Mouse (Mus musculus) naive thymus-derived CD4-positive, alpha-beta T cell, adult 2 months (primary cell): ENCODE data around the gene Ube2t.

ENCODE experiments used
- DNase-seq: peaks from one replicate; pipeline ENCODE4 v3.0.0-alpha.2; 2011; ENCODE audit warnings: low read depth

The Ube2t gene

GRCm38 (mm10) chr1:134962053-134962803 lies at the start of gene Ube2t:
TSS of gene Ube2t (plus strand) at chr1:134962565.
- peak; percentile 96 for DNase-seq

- DNase-seq: no peak
These were observed 48.8 kb upstream of the Ube2t start for GRCm38 (mm10) chr1:134913535-134913934.

DNA sequence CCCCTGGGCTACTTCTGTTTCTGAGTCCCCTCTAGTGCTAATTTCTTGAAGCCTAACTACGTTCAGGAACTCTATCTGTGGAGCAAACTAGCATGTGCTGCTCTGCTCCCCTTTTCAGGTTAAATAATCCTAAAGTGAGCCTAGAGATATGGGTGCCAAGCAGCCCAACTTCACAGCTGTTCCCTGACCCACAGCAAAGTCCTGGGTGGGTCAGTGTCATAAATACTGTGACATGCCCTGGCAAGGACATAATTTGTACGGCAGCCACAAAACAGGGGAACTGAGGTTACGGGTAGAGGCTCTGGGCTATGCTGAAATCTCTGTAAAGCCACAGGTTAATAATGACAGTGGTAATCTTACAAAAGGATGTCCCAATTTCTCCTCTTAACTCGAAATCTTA lies 46.9 kb upstream of the Ube2t start:
- no peak for DNase-seq

GRCm38 (mm10) chr1:134919010-134919409 lies 43.4 kb upstream of the Ube2t start:
- DNase-seq: no peak

GRCm38 (mm10) chr1:134932431-134932830 lies 29.9 kb upstream of the Ube2t start:
- no peak for DNase-seq

DNA sequence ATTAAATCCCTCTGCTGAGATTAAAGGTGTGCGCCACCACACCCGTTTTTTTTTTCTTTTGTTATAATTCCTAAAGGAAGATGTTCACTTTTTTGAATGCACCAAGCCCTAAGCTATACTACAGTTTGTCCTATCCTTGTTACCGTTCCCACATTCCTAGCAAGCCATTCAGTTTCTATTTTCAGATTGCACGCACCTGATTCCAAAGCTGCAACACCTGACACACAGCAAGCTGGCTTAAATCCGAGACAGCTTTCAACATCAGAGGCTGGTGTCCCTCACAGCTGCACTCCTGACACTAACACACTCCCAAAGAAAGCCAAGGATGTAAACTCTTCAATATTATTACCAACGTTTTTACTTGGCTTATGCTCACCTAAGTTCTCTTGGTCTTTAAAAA lies 26.0 kb upstream of the Ube2t start:
- DNase-seq: no peak

DNA sequence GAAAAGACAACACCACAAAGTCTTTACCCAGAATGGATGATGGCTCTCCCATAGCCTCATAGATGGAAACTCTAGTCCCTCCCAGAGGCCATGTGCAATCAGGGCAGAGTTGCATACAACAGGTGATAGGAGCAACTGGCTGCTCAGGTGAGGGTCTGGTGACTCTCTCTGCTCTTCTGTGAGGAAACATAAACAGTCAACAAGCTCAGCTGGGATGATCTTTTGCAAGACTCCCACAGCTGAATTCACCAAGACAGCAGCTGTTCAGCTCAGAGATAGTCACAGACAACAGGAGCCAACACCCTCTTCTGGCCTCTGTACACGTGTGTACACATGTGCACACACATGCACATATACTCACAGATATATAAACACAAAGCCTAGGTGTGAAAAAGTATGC lies 24.1 kb upstream of the Ube2t start:
- no peak for DNase-seq

GRCm38 (mm10) chr1:134940863-134941262 lies 21.5 kb upstream of the Ube2t start:
- DNase-seq: no peak

DNA sequence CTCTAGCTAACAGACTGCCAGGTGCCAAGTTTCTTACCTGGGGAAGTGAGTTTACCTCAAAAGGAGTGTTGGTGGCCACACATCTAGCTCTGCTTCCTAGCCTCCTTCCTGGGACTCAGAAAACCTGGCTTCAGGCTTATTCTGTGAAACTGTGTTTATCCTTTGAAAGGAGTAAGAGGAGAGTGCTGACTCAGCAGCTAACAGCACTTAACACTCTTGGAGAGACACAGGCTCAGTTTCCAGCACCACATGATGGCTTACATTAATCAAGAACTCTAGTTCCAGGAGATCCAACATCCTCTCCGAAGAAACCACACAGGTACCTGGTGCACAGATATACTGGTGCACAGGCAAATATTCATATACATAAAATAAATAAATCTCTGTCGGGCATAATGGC lies 19.5 kb upstream of the Ube2t start:
- no peak for DNase-seq

- DNase-seq: no peak
These were observed 14.8 kb upstream of the Ube2t start for GRCm38 (mm10) chr1:134947590-134947989.

DNA sequence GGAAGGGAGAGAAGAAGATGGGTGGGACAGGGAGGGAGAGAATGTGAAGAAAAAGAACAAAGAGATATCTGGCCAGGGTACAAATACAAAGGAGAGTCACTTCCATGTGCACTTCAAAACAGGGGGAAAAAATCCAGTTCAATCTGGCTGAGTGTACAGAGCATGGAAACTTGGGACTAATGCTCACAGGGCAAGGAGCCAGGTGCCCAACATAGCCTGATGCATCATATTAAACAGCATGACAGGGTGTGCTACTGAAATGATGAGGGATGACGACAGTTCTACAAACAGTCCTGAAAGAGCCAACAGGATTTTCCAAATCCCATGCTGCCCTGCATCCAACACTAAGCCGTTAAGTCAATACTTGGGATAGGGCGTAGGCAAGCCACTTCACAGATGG lies 12.4 kb upstream of the Ube2t start:
- no peak for DNase-seq

DNA sequence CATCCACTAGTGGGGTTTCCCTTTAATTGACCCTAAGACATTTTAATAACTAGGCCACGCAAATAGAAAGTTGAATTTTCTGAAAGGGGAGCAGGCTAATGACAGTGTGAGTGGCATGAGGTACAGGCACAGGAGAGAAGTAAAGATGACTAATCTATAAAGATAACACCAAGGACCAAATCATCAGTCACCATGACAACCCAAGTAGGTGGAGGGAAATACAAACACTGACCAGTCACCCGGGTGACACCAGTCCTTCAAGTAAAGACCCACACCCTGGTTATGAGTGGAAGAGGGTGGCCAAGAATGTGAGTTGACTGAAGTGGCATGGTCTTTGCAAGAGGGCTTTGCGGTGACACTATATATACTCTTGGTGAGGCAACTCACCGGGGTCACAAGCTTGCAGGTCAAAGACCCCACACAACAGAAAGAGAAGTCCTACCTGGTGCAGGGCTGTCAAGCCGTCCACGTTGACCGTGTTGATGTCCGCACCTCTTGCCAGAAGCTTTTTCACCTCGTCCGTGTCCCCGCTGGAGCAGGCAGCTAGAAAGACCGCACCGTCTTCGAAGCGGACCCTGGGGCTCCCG lies 7.2 kb upstream of the Ube2t start:
- peak; percentile 15 for DNase-seq

DNA sequence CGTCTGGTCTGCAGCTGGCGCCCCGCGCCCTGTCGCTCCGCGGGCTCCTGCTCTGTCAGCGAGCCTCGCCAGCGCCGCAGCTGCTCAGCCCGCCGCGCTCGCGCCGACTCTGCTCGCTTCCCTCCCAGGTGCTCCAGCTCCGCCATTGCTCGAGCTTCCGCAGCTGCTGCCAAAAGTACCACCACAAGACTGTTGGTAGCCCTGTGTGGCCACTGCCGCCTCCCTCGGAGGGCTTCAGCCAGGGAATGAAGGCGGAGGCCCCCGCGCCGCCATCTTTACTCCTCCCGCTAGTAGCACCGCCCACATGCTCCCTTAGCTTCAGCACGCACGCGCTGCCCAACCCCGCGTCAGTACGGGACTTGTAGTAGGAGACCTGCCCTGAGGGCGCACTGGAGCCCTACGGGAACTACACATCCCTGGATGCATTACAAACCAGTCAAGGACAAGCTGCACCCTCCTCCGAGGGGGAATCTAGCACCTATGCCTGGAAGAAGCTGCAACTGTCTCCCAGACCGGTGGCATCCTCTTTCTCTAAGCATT lies 6.7 kb upstream of the Ube2t start, which contains the start of gene Ppp1r12b:
Gene Ppp1r12b (minus strand): TSS at position 306 of the 540 bp plus-strand sequence.
- peak; percentile 93 for DNase-seq

DNA sequence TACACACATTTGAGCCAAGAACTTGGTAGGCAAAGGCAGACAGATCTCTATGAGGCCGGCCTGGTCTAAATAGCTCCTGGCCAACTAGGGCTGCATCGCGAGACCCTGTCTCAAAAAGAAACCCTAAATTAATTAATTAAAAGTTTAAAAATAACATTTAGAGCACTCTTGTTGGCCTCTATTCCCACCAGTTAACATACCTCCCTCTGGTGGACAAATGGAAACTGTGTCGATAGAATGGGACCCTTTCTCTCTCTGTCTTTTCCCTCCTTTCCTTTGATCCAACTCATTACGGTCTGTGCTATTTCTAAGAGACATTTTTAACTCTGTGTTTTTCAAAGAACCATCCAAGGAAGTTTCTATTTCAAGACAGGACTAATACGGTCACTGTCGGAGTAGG lies 1.7 kb upstream of the Ube2t start:
- DNase-seq: peak; percentile 19

GRCm38 (mm10) chr1:134962821-134963220 lies 456 bp downstream of the Ube2t start:
- no peak for DNase-seq

DNA sequence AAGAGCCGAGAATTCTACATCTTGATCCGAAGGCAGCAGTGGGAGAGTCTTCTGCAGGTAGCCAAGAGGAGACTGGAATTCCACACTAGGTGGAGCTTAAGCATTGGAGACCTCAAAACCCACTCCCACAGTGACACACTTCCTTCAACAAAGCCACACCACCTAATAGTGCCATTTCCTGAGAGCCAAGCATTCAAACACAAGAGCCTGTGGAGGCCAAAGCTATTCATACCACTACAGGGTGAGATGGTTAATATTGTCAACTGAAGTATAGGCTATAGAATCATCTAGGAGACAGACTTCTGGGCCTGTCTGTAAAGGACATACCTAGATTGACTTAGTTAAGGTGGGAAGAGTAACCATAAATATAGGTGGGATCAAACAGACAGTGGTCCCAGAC lies 3.1 kb downstream of the Ube2t start:
- DNase-seq: no peak

GRCm38 (mm10) chr1:134972920-134973319 lies 10.6 kb downstream of the Ube2t start:
- no peak for DNase-seq

- peak; percentile 47 for DNase-seq
These were observed 25.0 kb downstream of the Ube2t start for GRCm38 (mm10) chr1:134987173-134987961.

DNA sequence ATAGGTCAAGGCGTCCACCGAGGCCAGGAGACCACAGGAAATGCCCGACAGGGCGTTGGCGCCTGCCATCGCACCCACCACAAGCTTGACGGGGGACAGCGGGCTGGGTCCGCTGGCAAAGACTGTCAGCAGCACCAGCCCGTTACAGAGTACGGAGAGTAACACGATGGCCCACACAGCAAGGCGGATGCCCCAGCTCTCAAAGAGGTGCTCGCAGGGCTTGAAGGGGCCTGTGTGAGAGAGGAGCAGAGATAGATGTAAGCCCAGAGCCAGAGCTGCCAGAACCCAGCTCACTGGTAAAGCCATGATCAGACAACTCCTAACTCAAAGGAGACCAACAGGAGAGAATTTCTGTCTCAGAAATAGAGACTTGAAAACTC lies 25.6 kb downstream of the Ube2t start:
- DNase-seq: peak; percentile 33

DNA sequence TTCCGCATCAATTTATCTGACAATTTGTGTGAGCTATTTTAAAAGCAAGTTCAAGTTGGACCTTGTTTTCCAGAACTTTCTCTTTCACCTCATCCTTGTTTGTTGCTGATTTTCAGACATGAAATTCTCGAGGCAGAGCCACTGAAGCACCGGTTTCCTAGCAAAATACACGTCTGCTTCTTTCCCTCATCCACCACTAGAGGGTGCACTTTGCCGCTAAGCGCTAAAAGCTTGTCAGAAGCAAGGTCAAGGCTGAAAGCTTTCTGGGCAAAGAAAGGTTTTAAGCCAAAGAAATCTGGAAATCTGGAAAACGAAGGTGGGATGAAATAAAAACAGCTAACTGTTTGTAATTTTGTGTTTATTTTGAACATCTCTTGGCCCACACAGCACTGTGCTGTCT lies 27.0 kb downstream of the Ube2t start:
- peak; percentile 89 for DNase-seq

- no peak for DNase-seq
These were observed 29.8 kb downstream of the Ube2t start for GRCm38 (mm10) chr1:134992046-134992645.

GRCm38 (mm10) chr1:134994739-134995138 lies 32.4 kb downstream of the Ube2t start:
- DNase-seq: no peak
